Mouse (Mus musculus) adrenal gland, adult (tissue): ENCODE results near the gene Tra2a.

Source experiments
- DNase-seq, 2 experiments: peaks; one replicate each; pipeline ENCODE4 v3.0.0; 2022 to 2023; ENCODE audit warnings: low spot score in 1 of 2; ENCODE audit not compliant: inconsistent age in 2 of 2

Tra2a gene

GRCm38 (mm10) chr6:49236331-49236730, 27.5 kb downstream of the Tra2a start:
- peak; percentile 100 for DNase-seq

DNA sequence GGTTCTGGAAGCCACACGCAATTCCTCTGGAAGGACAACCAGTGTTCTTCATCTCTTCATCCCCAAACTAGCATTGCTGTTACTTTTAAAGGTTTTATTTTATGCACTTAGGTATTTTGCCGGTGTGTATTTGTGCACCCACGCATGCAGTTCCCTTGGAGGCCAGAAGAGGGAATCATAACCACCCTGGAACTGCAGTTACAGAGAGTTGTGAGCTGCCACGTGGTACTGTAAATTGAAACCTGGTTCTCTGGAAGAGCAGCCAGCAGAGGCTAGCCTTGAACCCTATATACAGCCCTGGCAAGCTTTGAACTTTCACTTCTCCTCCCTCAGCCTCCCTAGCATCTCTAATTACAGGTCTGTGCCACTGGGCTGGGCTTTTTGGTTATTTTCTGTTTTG, 30.5 kb downstream of the Tra2a start:
- no peak for DNase-seq

- peak in 1 of 2 experiments; percentile 58 for DNase-seq
These were observed 35.6 kb downstream of the Tra2a start for GRCm38 (mm10) chr6:49228126-49228679.

DNA sequence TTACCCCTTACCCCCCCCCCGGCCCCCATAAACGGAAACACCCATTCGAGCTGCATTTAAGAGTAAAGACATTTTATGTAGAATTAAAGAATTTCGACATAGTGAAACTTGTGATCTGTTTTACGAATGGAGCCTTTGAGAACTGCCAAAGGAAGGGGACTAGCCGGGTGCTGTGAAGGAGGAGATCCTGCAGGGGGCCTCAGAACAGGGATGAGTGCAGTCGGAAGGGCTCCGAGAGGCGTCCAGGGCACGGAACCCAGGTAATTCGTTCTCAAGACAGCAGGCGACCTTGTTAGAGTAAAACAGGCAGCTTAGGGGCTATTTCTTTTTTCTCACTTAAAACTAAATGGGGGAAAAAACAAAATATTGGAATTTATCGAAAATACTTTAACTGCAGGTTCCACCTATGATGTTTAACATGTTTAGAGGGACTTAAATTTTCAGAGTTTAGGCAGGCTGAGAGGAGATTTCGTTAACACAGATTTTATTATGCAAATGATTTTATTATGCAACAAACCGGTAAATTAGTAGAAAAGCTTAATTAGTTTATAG, 36.6 kb downstream of the Tra2a start:
- peak in 1 of 2 experiments; percentile 53 for DNase-seq

- DNase-seq, result no peak
These were observed 38.1 kb downstream of the Tra2a start for GRCm38 (mm10) chr6:49225728-49226123.

GRCm38 (mm10) chr6:49224923-49225727, 38.7 kb downstream of the Tra2a start:
- no peak for DNase-seq

- DNase-seq, result no peak
These were observed 41.9 kb downstream of the Tra2a start for GRCm38 (mm10) chr6:49221906-49222305.

GRCm38 (mm10) chr6:49219920-49220604, 43.8 kb downstream of the Tra2a start:
- peak in 1 of 2 experiments; percentile 30 for DNase-seq

DNA sequence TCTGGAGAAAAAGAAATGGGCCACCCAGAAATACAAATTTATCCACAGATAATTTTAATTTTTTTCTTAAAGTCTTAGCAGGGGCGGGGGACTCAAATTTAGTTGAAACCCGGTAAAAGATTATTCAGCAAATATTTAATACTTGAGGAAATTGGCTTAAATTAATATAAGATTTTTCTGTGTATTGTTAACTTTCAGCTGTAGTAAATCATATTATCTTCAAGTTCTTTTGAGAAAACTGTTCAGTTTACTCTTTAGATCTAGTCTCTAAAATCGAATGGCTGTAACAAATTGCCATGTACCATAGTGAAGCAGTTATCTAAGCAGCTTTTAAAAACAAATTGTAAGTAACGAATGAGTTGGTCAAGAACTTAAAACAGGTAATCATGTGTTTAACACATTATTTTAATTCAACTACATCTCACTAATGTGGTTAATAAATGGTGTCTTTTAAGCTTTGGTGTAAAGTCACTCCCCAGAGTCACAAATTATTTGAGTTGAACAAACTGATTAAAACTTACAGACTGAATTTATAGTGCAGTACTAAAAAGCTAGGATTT, 44.8 kb downstream of the Tra2a start:
- peak in 1 of 2 experiments; percentile 32 for DNase-seq

GRCm38 (mm10) chr6:49218275-49218802, 45.5 kb downstream of the Tra2a start:
- peak in 1 of 2 experiments; percentile 66 for DNase-seq

DNA sequence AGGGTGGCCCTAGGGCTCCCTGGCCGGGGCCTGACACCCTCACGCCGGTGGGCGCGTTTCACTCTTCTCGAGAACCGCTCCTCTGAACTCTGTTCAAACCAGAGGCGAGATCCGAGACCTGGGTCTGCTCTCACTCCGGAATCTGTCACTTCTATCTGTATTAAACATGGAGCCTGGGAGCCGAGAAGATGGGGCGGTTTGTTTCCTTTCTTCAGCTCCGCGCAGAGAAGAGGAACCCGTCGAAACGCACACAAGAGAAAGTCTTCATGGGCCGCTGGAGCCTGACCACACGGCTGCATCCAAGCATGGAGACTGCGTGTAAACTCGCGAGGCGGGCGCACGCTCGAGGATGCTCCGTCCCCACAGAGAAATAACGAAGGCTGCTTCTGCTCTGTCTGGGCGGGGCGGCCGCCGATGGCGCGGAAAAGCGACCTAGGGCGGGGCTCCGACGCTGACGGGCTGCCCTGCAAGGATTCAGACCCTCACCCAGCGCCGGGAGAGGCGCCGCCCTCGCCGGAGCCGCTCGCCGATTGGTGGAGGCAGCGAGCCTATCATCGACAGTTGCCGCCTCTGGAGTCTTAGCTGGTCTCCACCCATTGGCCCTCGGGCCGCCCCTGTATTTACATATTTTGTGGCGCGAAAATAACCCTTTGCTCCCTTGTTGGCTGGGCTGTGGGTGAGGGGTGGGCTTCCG, 46.1 kb downstream of the Tra2a start:
- peak in 1 of 2 experiments; percentile 78 for DNase-seq

GRCm38 (mm10) chr6:49216811-49217542, 46.9 kb downstream of the Tra2a start:
- DNase-seq, result peak in 1 of 2 experiments; percentile 50

GRCm38 (mm10) chr6:49215748-49216585, 47.9 kb downstream of the Tra2a start:
- peak in 1 of 2 experiments; percentile 18 for DNase-seq

DNA sequence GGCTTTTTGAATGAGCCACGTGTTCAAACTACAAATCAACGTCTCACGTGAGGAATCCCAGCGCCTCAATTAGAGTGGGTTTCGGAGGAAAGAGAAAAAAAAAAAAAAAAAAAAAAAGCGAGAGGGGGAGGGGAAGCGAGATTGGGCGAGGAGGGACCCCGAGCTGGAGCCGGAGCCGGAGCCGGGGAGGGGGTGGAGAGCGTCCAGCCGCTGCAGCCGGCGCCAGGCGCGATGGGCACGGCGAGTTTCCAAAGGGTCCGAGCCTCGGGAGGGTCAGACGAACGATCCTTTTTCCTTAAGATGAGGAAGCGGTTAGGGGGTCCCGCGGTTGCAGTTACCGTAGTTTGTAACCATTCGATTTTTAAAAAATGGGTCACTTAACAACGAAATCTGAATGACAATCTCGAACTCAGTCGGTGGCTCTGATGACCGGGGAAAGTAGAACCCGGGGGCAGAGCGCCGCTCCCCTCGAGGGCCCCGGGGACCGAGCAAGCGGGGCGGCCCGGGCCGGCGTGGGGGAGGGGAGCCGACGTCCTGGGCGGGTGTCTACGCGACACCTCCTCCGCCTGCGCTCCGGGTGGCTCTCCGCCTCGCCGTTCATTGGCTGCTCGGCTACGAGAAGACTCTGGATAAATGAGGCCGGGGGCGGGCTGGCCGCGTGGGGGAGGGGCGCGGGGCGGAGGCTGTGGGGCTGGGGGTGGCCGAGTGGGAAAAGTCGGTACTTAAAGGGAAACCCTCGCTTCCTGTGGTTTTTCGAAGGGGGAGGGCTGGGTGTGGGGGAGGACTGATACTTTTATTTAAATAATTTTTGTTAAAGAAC, 48.7 kb downstream of the Tra2a start, which contains the start of gene Igf2bp3:
Igf2bp3 (minus strand) TSS at position 30 of the 820 bp plus-strand sequence.
- DNase-seq, result peak in 1 of 2 experiments; percentile 57

- DNase-seq, result peak in 1 of 2 experiments; percentile 65
These were observed 49.5 kb downstream of the Tra2a start for GRCm38 (mm10) chr6:49214086-49214927.

GRCm38 (mm10) chr6:49213581-49214085, 50.2 kb downstream of the Tra2a start:
- DNase-seq, result peak in 1 of 2 experiments; percentile 56
